Mouse (Mus musculus) ES-E14 (cell line): Measurements from ENCODE around the gene Fgfbp1. TPM values are rescaled to one million over a fixed set of nuclear protein-coding genes. Genes with fewer than 3 reads are reported as not detected.

Experiments used
- DNase-seq: peaks from one replicate; pipeline ENCODE4 v3.0.0-alpha.2; 2013; ENCODE audit warnings: low read depth, low spot score
- H3K27ac ChIP-seq: 2 replicates; pipeline ENCODE4 v1.5.1; 2012; ENCODE audit warnings: low read depth, mild to moderate bottlenecking, low read length, moderate library complexity, mixed read lengths; ENCODE audit not compliant: poor library complexity, insufficient read depth, severe bottlenecking
- H3K36me3 ChIP-seq: 2 replicates; pipeline ENCODE4 v1.6.1; 2012; ENCODE audit warnings: mild to moderate bottlenecking, low read length, moderate library complexity, mixed read lengths; ENCODE audit not compliant: control insufficient read depth, poor library complexity, insufficient read depth, severe bottlenecking
- H3K4me1 ChIP-seq, 2 experiments: fragments of 150-350 bp in 1 of 2; sonication (generic) in 1 of 2; 2 replicates each; pipeline ENCODE4 v1.6.1; 2012; ENCODE audit warnings: low read length in 2 of 2, mild to moderate bottlenecking in 1 of 2, mixed read lengths in 1 of 2; ENCODE audit not compliant: control insufficient read depth in 2 of 2, insufficient read depth in 2 of 2, poor library complexity in 1 of 2
- H3K4me3 ChIP-seq, 2 experiments: fragments of 150-350 bp in 1 of 2; sonication (generic) in 1 of 2; 2 replicates each; pipeline ENCODE4 v1.5.1; 2012; ENCODE audit warnings: low read length in 2 of 2, low read depth in 1 of 2, mild to moderate bottlenecking in 1 of 2, mixed read lengths in 1 of 2; ENCODE audit not compliant: insufficient read depth in 1 of 2, poor library complexity in 1 of 2, severe bottlenecking in 1 of 2
- H3K9ac ChIP-seq: 2 replicates; pipeline ENCODE4 v1.6.1; 2012; ENCODE audit warnings: low read depth, mild to moderate bottlenecking, low read length, mixed read lengths; ENCODE audit not compliant: poor library complexity, insufficient read depth, severe bottlenecking
- H3K9me3 ChIP-seq: fragments of 150-350 bp; sonication (generic); 2 replicates; pipeline ENCODE4 v1.6.1; 2012; ENCODE audit warnings: low read depth, mild to moderate bottlenecking, low read length; ENCODE audit not compliant: control insufficient read depth, insufficient read depth
- CHD2 ChIP-seq: IDR thresholded peaks from 2 replicates; pipeline ENCODE4 v1.6.1; 2014; ENCODE audit warnings: mild to moderate bottlenecking, low read depth, low read length, inconsistent platforms
- HCFC1 ChIP-seq: IDR thresholded peaks from 2 replicates; pipeline ENCODE4 v1.6.1; 2012; ENCODE audit warnings: low read length, inconsistent platforms, borderline replicate concordance; ENCODE audit not compliant: insufficient read depth
- MAFK ChIP-seq: IDR thresholded peaks from 2 replicates; pipeline ENCODE4 v1.6.1; 2014; ENCODE audit warnings: mild to moderate bottlenecking, low read depth, low read length, inconsistent platforms; ENCODE audit not compliant: insufficient read depth
- ZC3H11A ChIP-seq: IDR thresholded peaks from 2 replicates; pipeline ENCODE4 v1.6.1; 2012; ENCODE audit warnings: low read depth, mild to moderate bottlenecking, inconsistent platforms, low read length, borderline replicate concordance
- ZNF384 ChIP-seq: IDR thresholded peaks from 2 replicates; pipeline ENCODE4 v1.6.1; 2012; ENCODE audit warnings: low read depth, low read length, inconsistent platforms
- in situ Hi-C, 2 experiments: fragments of 600-800 bp; cut with MboI; formaldehyde crosslinking; loops; one replicate each; pipeline ENCODE4 v1.15.1; 2025; ENCODE audit warnings: low sequenced_read_pairs in 2 of 2, inconsistent platforms in 1 of 2; ENCODE audit not compliant: unreplicated experiment in 2 of 2
- total RNA-seq: library from RNA; depleted of rRNA; stranded (reverse); fragments of 300-350 nt; gene quantifications from 2 replicates; pipeline ENCODE4 v1.2.3, GENCODE M21; 2012

Gene Fgfbp1
- total RNA-seq, 1 experiment: 41.1 TPM

DNA sequence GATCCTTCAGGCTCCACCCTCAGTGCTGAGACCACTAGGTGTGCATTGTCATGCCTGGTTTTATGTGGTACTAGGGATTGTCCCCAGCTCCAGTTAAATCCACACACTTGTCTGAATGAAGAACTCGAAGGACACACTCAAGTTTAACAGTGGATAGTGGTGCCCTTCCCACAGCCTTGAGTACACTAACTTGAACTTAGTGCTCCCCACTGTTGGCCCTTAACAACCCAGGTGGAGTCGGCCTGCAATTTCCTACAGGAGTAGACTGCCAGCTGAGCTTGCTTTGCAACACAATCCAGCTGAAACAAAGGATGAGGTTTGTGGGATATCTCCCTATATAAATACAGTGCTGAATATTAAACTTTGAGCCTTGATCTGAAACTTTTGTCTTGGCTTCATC is 12.9 kb downstream of the Fgfbp1 start:
- Histone ChIP-seq H3K9ac (no peak overlapping the region), H3K9me3 (no peaks in the 10 kb centered on the region), H3K27ac (no peak overlapping the region), H3K36me3 (no peaks in the 10 kb centered on the region), H3K4me1 (0 out of 4 replicates have a peak, but pooled peaks cover 0 to 3% of the 10 kb centered on the region in 2 experiments), H3K4me3 (no peak overlapping the region)
- in situ Hi-C loops: no loop called here
- TF ChIP-seq HCFC1 (no peak), MAFK (no peak), ZC3H11A (no peak), ZNF384 (no peak), CHD2 (no peak)
- DNase-seq: peak; percentile 16

- H3K36me3 ChIP-seq: no peaks in the 10 kb centered on the region
- no peak overlapping the region for H3K4me3 ChIP-seq
- no peak for TF ChIP-seq HCFC1
- no peak for TF ChIP-seq MAFK
- no peak for TF ChIP-seq ZC3H11A
- no peak for TF ChIP-seq CHD2
- TF ChIP-seq ZNF384: no peak
- H3K4me1 ChIP-seq: no peaks in the 10 kb centered on the region
- DNase-seq: no peak
- no peak overlapping the region for H3K27ac ChIP-seq
- H3K9ac ChIP-seq: no peak overlapping the region
- H3K9me3 ChIP-seq: no peaks in the 10 kb centered on the region
- in situ Hi-C loops: no loop called here
These were observed 20.5 kb downstream of the Fgfbp1 start for GRCm38 (mm10) chr5:43961056-43961455.

DNA sequence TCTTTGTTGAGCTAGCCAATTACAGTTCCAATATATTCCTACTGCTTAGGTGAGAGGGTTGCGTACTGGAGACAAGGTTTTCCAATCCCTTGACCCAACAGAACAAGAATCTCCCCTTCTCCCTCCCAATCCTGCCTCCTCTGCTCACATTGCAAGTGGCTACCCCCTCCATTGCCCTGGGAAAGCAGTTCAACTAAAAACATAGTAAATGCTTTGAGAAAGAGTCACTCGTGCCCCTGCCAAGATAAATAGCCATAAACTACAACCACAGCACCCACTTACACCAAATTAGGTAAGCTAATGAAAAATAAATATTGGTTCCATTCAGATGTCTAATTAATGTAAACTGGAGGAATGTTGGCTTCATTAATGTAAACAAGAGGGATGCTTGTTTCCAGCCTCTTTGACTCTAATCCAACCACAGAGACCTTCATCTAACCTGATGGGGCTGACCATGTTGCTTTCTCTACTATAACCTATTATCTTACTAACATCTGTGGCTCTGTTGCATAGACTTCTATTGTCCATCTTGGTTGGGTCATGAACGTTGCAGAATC is 21.6 kb downstream of the Fgfbp1 start:
- no peak overlapping the region for H3K4me3 ChIP-seq
- in situ Hi-C loops: no loop called here
- TF ChIP-seq ZNF384: no peak
- TF ChIP-seq CHD2: no peak
- no peak for TF ChIP-seq ZC3H11A
- TF ChIP-seq MAFK: no peak
- TF ChIP-seq HCFC1: no peak

GRCm38 (mm10) chr5:43953241-43953640 is 28.3 kb downstream of the Fgfbp1 start:
- Histone ChIP-seq H3K36me3 (no peaks in the 10 kb centered on the region), H3K9ac (no peak overlapping the region), H3K9me3 (no peaks in the 10 kb centered on the region), H3K27ac (no peak overlapping the region), H3K4me1 (peaks cover 5 to 6% of the 10 kb centered on the region in 2 experiments; a peak in 2 of 4 replicates), H3K4me3 (no peak overlapping the region)
- in situ Hi-C loops: no loop called here
- DNase-seq: no peak
- TF ChIP-seq MAFK (no peak), HCFC1 (no peak), CHD2 (no peak)

More for the DNA sequence above, 21.6 kb downstream of the Fgfbp1 start:
- no peak for DNase-seq
- H3K9me3 ChIP-seq: no peaks in the 10 kb centered on the region
- no peak overlapping the region for H3K9ac ChIP-seq
- no peak overlapping the region for H3K27ac ChIP-seq
- no peaks in the 10 kb centered on the region; a peak in 1 of 4 replicates for H3K4me1 ChIP-seq
- H3K36me3 ChIP-seq: no peaks in the 10 kb centered on the region

DNA sequence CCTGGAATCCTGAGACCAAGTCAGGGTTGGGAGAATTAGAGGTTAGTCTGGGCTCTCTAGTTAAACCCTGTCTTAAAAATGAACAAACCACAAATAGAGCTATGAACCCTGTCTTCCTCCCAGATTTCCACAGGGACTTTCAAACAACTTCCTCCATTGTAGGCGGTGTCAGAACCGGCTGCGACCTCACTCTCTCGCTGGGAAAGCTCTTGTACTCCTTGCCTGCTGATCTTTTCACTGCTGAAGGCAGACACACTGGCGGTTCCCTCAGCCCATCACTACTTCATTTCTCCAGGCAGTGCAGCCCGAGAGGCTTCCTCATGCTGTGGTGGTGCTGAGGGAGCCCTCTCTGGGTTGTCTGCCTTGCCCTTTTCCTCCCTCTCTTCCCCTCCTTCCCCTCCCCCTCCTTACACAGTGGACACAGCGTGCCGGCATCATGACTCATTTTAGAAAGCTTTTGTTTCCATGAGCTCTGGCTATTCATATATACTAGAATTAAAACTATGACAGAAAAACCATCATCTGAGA is 32.8 kb downstream of the Fgfbp1 start:
- Histone ChIP-seq H3K9me3 (no peaks in the 10 kb centered on the region), H3K36me3 (no peaks in the 10 kb centered on the region), H3K4me3 (peak overlapping the region; percentile 47 to 61), H3K4me1 (peaks cover 12 to 13% of the 10 kb centered on the region in 2 experiments), H3K27ac (peak overlapping the region; percentile 83), H3K9ac (peak overlapping the region; percentile 70)
- in situ Hi-C loops: no loop called here
- no peak for TF ChIP-seq ZNF384
- TF ChIP-seq HCFC1: no peak
- no peak for TF ChIP-seq CHD2
- TF ChIP-seq MAFK: no peak
- no peak for TF ChIP-seq ZC3H11A
- DNase-seq: peak; percentile 20
